Mouse (Mus musculus) liver, postnatal 0 days (tissue): ENCODE measurements at regions not wholly inside any gene's neighbourhood (a gene's known extent, or its start where the extent isn't known, plus 50 kb on each side); places are given as distances from the start of the nearest gene placed in this dataset.
A peak's percentile ranks its signal among the peaks of the same experiment; 100 is the strongest.

Source experiments
- ATAC-seq: fragments of 200-750 bp; cut with Nextera tagmentation; 2 replicates; pipeline ENCODE4 v1.8.0; 2017; ENCODE audit warnings: mild to moderate bottlenecking, moderate library complexity
- DNase-seq: peaks from one replicate; pipeline ENCODE4 v3.0.0-alpha.2; 2016
- H3K27ac ChIP-seq: fragments of 300-500 bp; sonication (generic); 2 replicates; pipeline ENCODE4 v1.5.1; 2014; ENCODE audit warnings: antibody characterized with exemption, moderate library complexity, mild to moderate bottlenecking, low read depth
- H3K27me3 ChIP-seq: fragments of 300-500 bp; sonication (generic); 2 replicates; pipeline ENCODE4 v1.6.1; 2014; ENCODE audit warnings: low read length, control low read depth, mixed read lengths; ENCODE audit not compliant: insufficient read depth
- H3K36me3 ChIP-seq: fragments of 300-500 bp; sonication (generic); replicated peaks from 2 replicates; pipeline ENCODE4 v1.6.1; 2014; ENCODE audit warnings: mild to moderate bottlenecking, control low read depth, low read length, moderate library complexity, mixed read lengths; ENCODE audit not compliant: insufficient read depth
- H3K4me1 ChIP-seq: fragments of 300-500 bp; sonication (generic); 2 replicates; pipeline ENCODE4 v1.6.1; 2014; ENCODE audit warnings: antibody characterized with exemption, mild to moderate bottlenecking, control low read depth; ENCODE audit not compliant: insufficient read depth
- H3K4me2 ChIP-seq: fragments of 300-500 bp; sonication (generic); 2 replicates; pipeline ENCODE4 v1.6.1; 2014; ENCODE audit warnings: low read depth, mild to moderate bottlenecking, low read length, moderate library complexity, mixed read lengths
- H3K4me3 ChIP-seq: fragments of 300-500 bp; sonication (generic); 2 replicates; pipeline ENCODE4 v1.5.1; 2014; ENCODE audit warnings: low read depth, low read length
- H3K9ac ChIP-seq: fragments of 300-500 bp; sonication (generic); replicated peaks from 2 replicates; pipeline ENCODE4 v1.6.1; 2014; ENCODE audit warnings: mild to moderate bottlenecking, moderate library complexity
- H3K9me3 ChIP-seq: fragments of 300-500 bp; sonication (generic); 2 replicates; pipeline ENCODE4 v1.6.1; 2016; ENCODE audit warnings: mild to moderate bottlenecking, control low read depth, low read length, mixed read lengths
- CTCF ChIP-seq: sonication (generic); IDR thresholded peaks from 2 replicates; pipeline ENCODE4 v1.5.1; 2016; ENCODE audit warnings: antibody characterized with exemption, low read depth
- EP300 ChIP-seq: IDR thresholded peaks from 2 replicates; pipeline ENCODE4 v1.6.1; 2016; ENCODE audit warnings: antibody characterized with exemption, low read depth, mild to moderate bottlenecking
- WGBS: fragments of 180-500 bp; shearing (Covaris S2); extraction: QIAGEN DNeasy Blood & Tissue Kit; methylation state at CpG from one replicate; pipeline ENCODE4 v1.1.7; 2014; ENCODE audit not compliant: insufficient replicate concordance; 5-methylcytosine and 5-hydroxymethylcytosine counted together

GRCm38 (mm10) chr6:98114327-98115134, 228.0 kb downstream of the Gm765 start:
- H3K36me3 ChIP-seq: no peaks in the 10 kb centered on the region
- no peak overlapping the region for H3K4me3 ChIP-seq
- H3K27me3 ChIP-seq: no peaks in the 10 kb centered on the region
- TF ChIP-seq CTCF (no peak), EP300 (no peak)
- ATAC-seq (no peak), DNase-seq (no peak)
- no peak overlapping the region for H3K4me2 ChIP-seq
- H3K9me3 ChIP-seq: no peaks in the 10 kb centered on the region
- H3K4me1 ChIP-seq: no peaks in the 10 kb centered on the region
- WGBS: 47% methylated on average over 9 of the region's 9 CpGs
- H3K27ac ChIP-seq: no peak overlapping the region
- H3K9ac ChIP-seq: no peak overlapping the region

DNA sequence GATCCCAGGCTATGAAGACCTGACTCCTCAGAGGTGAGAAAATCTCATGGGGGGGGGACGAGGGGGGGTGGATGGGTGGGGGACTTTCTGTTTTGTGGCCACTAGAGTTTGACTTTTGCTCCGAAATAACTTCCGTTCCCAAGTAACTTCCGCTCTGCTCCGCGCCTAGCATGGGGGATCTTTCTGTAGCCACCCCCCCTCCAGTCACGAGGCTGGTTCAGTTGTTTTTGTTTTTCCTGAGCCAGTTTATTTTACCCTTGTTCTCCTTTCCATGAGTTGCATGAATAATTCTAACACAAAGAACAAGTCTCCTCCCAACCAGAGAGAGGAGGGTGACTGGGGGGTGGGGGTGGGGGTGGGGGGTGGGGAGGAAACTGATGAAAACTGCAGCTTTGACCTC, 228.8 kb downstream of the Gm765 start:
- ATAC-seq: no peak; the same call in 1 of the 2 replicates
- peak overlapping the region; percentile 32; the same call in 1 of the 2 replicates for H3K4me2 ChIP-seq

DNA sequence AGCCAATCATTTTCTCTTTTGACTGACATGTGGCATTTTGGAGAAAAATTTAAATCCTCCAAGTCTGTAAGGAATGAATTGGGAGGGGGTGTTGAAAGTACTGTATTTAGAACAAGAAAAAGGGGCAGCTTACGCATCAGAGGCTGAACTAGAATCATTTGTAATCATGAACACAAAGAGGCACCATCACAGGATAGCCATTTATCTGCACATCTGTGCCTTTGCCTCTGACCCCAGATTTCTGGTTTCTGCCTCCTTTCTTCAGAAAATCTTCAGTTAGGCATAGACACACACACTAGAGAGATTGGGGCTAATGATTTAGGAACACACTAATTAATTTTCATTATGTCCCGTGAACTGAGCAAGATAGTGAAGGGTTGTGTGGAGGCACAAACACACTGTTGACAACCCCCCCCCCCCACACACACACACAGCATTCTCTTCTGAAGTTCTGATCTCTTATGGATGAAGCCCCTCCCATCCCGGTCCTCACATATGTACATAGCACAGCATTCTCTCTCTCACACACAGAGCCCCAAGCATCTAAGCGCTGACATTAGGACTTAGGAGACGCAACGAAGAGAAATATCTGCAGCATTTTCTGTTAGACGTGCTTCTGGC, 229.9 kb downstream of the Gm765 start:
- 79% methylated on average over 7 of the region's 7 CpGs for WGBS
- no peaks in the 10 kb centered on the region for H3K4me1 ChIP-seq
- no peak overlapping the region for H3K4me2 ChIP-seq
- no peak overlapping the region for H3K9ac ChIP-seq
- ATAC-seq (no peak), DNase-seq (no peak)
- H3K27ac ChIP-seq: no peak overlapping the region
- H3K4me3 ChIP-seq: no peak overlapping the region
- H3K27me3 ChIP-seq: no peaks in the 10 kb centered on the region
- TF ChIP-seq EP300 (no peak), CTCF (no peak)
- no peaks in the 10 kb centered on the region for H3K9me3 ChIP-seq
- no peaks in the 10 kb centered on the region for H3K36me3 ChIP-seq

More for the DNA sequence above, 228.8 kb downstream of the Gm765 start:
- H3K4me3 ChIP-seq: no peak overlapping the region
- no peak overlapping the region for H3K9ac ChIP-seq
- no peak overlapping the region for H3K27ac ChIP-seq
- no peaks in the 10 kb centered on the region for H3K27me3 ChIP-seq
- H3K36me3 ChIP-seq: no peaks in the 10 kb centered on the region
- peak; percentile 32 for DNase-seq
- no peaks in the 10 kb centered on the region for H3K9me3 ChIP-seq
- 24% methylated on average over 7 of the region's 7 CpGs for WGBS
- TF ChIP-seq CTCF (no peak), EP300 (no peak)
- no peaks in the 10 kb centered on the region for H3K4me1 ChIP-seq

GRCm38 (mm10) chr6:98107123-98107522, 235.4 kb downstream of the Gm765 start:
- 71% methylated on average over 5 of the region's 5 CpGs for WGBS
- DNase-seq (no peak), ATAC-seq (no peak)
- Histone ChIP-seq H3K36me3 (no peaks in the 10 kb centered on the region), H3K9me3 (no peaks in the 10 kb centered on the region), H3K4me2 (no peak overlapping the region), H3K4me3 (no peak overlapping the region), H3K27ac (no peak overlapping the region), H3K9ac (no peak overlapping the region), H3K4me1 (no peaks in the 10 kb centered on the region), H3K27me3 (no peaks in the 10 kb centered on the region)
- TF ChIP-seq CTCF: no peak

DNA sequence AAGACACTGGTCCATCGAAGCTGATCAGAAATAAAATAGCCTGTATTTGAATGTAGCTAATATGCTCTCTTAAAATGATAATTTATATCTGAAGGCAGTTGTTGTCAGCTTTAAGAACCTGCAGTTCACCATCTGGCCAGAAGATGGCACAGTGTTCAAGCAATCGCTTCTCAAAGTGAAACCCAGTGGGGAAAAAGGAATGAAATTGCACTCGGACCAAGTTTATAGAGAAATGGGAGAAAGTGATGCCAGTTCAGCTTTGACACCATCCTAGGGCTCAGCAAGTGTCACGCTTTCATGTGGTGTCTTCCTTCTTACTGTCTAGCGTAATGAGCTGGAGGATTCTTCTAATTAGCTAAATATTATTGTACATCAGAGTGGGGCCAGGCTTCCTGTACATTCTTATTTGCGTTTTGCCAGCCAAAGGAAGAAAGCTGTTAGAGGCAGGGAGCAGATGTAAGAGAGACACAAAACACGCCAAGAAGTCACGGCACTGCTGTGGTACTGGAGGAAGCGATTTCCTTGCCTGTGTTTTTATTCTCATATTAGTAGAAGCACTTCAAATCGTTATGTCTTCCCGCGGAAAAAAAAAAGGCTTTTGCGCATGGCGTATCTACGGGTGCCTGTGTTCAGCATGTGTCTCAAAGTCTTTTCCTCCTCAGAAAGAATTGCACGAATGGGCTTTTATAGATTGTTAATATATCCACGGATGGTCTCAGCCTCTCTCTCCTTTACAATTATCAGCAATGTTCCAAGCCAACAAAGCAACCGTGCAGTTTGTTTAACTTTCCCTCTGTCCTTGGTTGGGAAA, 237.1 kb downstream of the Gm765 start:
- Histone ChIP-seq H3K4me2 (peak overlapping the region; percentile 68), H3K36me3 (no peaks in the 10 kb centered on the region), H3K27ac (no peak overlapping the region), H3K9me3 (no peaks in the 10 kb centered on the region), H3K9ac (0 out of 2 replicates have a peak overlapping the region, but pooled peaks have one; percentile 35), H3K27me3 (no peaks in the 10 kb centered on the region), H3K4me3 (peak overlapping the region; percentile 40), H3K4me1 (no peaks in the 10 kb centered on the region)
- ATAC-seq (no peak), DNase-seq (peak; percentile 74)
- TF ChIP-seq EP300: no peak
- peak; percentile 86 for TF ChIP-seq CTCF
- 37% methylated on average over 18 of the region's 18 CpGs for WGBS

DNA sequence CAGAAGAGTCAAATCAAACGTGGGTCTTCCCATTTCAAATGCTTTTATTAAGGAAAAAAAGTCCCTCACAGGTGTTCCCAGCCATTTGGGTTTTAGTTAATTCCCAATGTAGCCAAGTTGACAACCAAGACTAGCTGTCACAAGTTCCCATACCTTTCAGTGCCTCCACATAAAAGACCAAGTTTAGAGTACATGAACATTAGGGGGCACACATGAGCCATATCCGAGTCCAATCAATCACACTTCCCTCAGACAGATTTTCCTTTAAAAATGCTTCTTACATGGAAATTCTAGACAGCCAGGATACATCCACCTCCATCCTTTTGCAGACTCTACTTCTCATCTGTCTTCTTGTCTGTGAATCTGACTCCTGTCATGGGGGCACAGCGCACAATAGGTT, 238.1 kb downstream of the Gm765 start:
- Histone ChIP-seq H3K4me2 (no peak overlapping the region), H3K4me3 (no peak overlapping the region), H3K9ac (no peak overlapping the region), H3K9me3 (no peaks in the 10 kb centered on the region), H3K36me3 (no peaks in the 10 kb centered on the region), H3K27me3 (no peaks in the 10 kb centered on the region), H3K4me1 (no peaks in the 10 kb centered on the region), H3K27ac (no peak overlapping the region)
- ATAC-seq: no peak
- no peak for DNase-seq
- TF ChIP-seq CTCF: no peak
- no peak for TF ChIP-seq EP300
- WGBS: 46% methylated on average over 3 of the region's 3 CpGs
